Mouse (Mus musculus) neural tube, embryonic 14.5 days (tissue): ENCODE data around the gene Snx5. TPM values are rescaled to one million over a fixed set of nuclear protein-coding genes. Genes with fewer than 3 reads are reported as not detected.
A peak's percentile ranks its signal among the peaks of the same experiment; 100 is the strongest.

Experiments
- ATAC-seq: fragments of 200-750 bp; cut with Nextera tagmentation; 2 replicates; pipeline ENCODE4 v1.8.0; 2017; ENCODE audit warnings: low read depth, mild to moderate bottlenecking, moderate TSS enrichment, moderate library complexity
- H3K27ac ChIP-seq: fragments of 300-500 bp; sonication (generic); 2 replicates; pipeline ENCODE4 v1.5.1; 2014; ENCODE audit warnings: low read depth, mild to moderate bottlenecking, control low read depth, low read length, moderate library complexity, mixed read lengths
- H3K27me3 ChIP-seq: fragments of 300-500 bp; sonication (generic); 2 replicates; pipeline ENCODE4 v1.6.1; 2014; ENCODE audit warnings: low read length; ENCODE audit not compliant: control insufficient read depth, insufficient read depth
- H3K36me3 ChIP-seq: fragments of 300-500 bp; sonication (generic); 2 replicates; pipeline ENCODE4 v1.6.1; 2014; ENCODE audit warnings: low read length, mixed read lengths; ENCODE audit not compliant: control insufficient read depth, insufficient read depth
- H3K4me1 ChIP-seq: fragments of 300-500 bp; sonication (generic); 2 replicates; pipeline ENCODE4 v1.6.1; 2014; ENCODE audit warnings: low read length; ENCODE audit not compliant: control insufficient read depth, insufficient read depth
- H3K4me2 ChIP-seq: fragments of 300-500 bp; sonication (generic); 2 replicates; pipeline ENCODE4 v1.6.1; 2014; ENCODE audit warnings: mild to moderate bottlenecking, low read depth, low read length, control low read depth
- H3K4me3 ChIP-seq: fragments of 300-500 bp; sonication (generic); 2 replicates; pipeline ENCODE4 v1.5.1; 2014; ENCODE audit warnings: low read depth, low read length, control low read depth, mixed read lengths
- H3K9ac ChIP-seq: fragments of 300-500 bp; sonication (generic); replicated peaks from 2 replicates; pipeline ENCODE4 v1.6.1; 2014; ENCODE audit warnings: low read depth, mild to moderate bottlenecking, control low read depth, low read length, mixed read lengths
- H3K9me3 ChIP-seq: fragments of 300-500 bp; sonication (generic); 2 replicates; pipeline ENCODE4 v1.6.1; 2016; ENCODE audit warnings: low read length; ENCODE audit not compliant: control insufficient read depth
- WGBS: fragments of 180-500 bp; shearing (Covaris S2); extraction: QIAGEN DNeasy Blood & Tissue Kit; methylation state at CpG from one replicate; pipeline ENCODE4 v1.1.7; 2014; 5-methylcytosine and 5-hydroxymethylcytosine counted together
- polyA plus RNA-seq: library from polyadenylated mRNA; unstranded; fragments of >200 nt; fragmentation: Nextera tagmentation; extraction: Ambion mirVana; gene quantifications from 2 replicates; pipeline ENCODE4 v1.2.1, GENCODE M21; 2014

The Snx5 gene
- polyA plus RNA-seq, 1 experiment from 2014 or later, result 79.1 TPM

DNA sequence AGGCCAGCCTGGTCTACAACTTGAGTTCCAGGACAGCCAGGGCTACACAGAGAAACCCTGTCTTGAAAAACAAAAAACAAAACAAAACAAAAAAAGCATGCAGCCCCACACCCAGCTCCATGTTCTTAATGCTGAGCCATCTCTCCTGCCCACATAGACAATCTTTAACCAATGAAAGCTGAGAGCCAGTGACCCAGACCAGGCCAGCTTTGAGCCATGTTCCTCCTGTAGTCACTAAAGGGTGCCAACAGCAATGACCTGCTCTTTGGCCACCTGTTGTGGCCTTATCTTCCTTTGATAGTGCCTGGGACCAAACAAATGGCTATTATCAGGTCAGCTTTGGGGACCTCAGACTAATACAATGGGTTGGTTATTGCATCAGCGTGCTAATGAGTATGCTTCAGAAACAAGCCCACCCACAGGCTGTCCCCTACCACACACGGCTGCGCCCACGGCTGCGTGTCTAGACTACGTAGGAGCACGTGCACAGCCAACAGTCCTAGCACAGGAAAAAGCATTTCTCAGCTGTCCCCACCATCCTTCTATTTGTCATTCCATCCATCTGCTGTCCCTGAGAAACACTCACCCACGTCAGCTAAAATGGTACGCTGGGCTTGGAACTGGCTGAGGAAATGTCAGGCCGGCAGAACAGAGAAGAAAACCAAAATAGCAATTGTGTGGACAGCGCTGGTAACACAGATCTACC, 21.0 kb upstream of the Snx5 start:
- Histone ChIP-seq H3K4me1 (no peaks in the 10 kb centered on the region), H3K9ac (no peak overlapping the region), H3K27ac (no peak overlapping the region), H3K4me2 (no peak overlapping the region), H3K4me3 (no peak overlapping the region), H3K36me3 (no peaks in the 10 kb centered on the region), H3K27me3 (no peaks in the 10 kb centered on the region), H3K9me3 (no peaks in the 10 kb centered on the region)
- no peak for ATAC-seq
- WGBS, result 72% methylated on average over 11 of the region's 11 CpGs

DNA sequence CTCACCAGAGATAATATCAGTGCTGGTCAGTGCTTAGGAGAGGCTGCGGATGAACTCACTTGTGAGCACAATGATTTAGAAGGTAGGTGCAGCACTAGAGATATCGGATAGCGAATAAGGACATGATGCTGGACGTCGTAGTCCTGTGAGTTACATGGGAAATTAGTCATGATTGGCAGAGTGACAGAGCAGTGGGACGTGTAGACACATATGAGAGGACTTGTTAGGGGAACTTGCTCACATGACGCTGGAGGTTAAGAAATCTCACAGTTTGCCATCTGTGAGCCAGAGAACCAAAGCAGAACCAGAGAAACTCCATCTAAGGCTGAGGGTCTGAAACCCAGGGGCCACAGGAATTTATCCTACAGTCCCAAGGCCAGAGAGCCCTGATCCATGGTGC, 19.6 kb upstream of the Snx5 start:
- no peaks in the 10 kb centered on the region for H3K9me3 ChIP-seq
- no peaks in the 10 kb centered on the region for H3K27me3 ChIP-seq
- no peak overlapping the region for H3K9ac ChIP-seq
- H3K4me1 ChIP-seq, result no peaks in the 10 kb centered on the region
- no peak overlapping the region for H3K27ac ChIP-seq
- 94% methylated on average over 7 of the region's 7 CpGs for WGBS
- no peak for ATAC-seq
- H3K4me3 ChIP-seq, result no peak overlapping the region
- H3K36me3 ChIP-seq, result no peaks in the 10 kb centered on the region
- H3K4me2 ChIP-seq, result no peak overlapping the region

DNA sequence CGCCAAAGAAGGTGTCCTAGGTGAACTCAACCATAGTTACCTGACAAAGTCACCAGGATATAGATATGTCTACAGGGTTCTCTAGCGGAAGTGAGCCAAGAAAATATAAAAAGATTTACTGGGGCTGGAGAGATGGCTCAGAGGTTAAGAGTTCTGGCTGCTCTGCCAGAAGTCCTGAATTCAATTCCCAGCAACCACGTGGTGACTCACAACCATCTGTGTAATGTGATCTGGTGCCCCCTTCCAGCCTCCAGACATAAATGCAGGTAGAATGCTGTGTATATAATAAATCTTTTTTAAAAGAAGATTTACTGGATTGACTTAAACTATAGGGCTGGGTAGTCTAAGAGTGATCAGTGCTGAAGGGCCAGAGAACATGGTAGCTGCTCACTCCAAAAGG, 10.7 kb upstream of the Snx5 start:
- WGBS, result 72% methylated on average over 3 of the region's 3 CpGs
- Histone ChIP-seq H3K4me3 (no peak overlapping the region), H3K27ac (no peak overlapping the region), H3K4me1 (no peaks in the 10 kb centered on the region), H3K36me3 (0 out of 2 replicates have a peak, but pooled peaks cover 2% of the 10 kb centered on the region), H3K9me3 (no peaks in the 10 kb centered on the region), H3K27me3 (no peaks in the 10 kb centered on the region), H3K4me2 (no peak overlapping the region), H3K9ac (no peak overlapping the region)
- no peak for ATAC-seq

DNA sequence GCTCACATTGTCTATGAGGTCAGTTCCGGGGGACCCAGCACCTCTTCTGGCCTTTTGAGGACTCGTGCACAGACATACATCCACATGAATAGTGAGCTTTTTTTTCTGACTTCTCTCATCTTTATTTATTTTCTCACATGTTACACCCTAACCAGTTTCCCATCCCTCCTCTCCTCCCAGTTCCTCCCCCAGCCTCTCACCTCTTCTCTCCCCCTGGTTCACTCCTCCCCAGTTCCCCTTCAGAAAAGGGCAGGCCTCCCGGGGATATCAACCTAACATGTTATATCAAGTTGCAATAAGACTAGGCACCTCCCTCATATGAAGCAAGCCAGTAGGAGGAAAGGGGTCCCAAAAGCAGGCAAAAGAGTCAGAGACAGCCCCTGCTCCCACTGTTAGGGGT, 9.9 kb upstream of the Snx5 start:
- Histone ChIP-seq H3K9me3 (no peaks in the 10 kb centered on the region), H3K27me3 (no peaks in the 10 kb centered on the region), H3K4me3 (no peak overlapping the region), H3K4me2 (no peak overlapping the region), H3K36me3 (0 out of 2 replicates have a peak, but pooled peaks cover 2% of the 10 kb centered on the region), H3K9ac (no peak overlapping the region), H3K4me1 (no peaks in the 10 kb centered on the region), H3K27ac (no peak overlapping the region)
- 90% methylated on average over 3 of the region's 3 CpGs for WGBS
- ATAC-seq, result no peak

DNA sequence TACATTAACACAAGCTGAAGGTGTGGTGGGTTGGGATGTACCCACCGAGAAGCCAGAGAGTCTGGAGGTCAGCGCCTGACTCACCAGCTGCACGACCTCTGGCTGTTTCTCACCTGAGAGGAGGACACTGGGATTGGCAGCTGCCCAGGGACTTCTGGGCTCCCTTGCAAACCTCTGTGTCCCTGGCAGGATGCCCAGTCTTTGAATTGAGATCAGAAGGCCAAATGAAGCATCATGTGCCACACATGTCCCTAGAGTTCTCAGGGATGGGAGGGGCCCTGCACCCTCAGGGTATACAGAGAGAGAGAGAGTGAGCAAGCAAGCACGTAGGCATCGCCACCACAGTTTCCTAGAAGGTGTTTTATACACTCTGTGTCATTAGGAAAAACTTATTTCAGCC, 9.0 kb upstream of the Snx5 start:
- H3K9me3 ChIP-seq, result no peaks in the 10 kb centered on the region
- H3K9ac ChIP-seq, result no peak overlapping the region
- no peaks in the 10 kb centered on the region for H3K4me1 ChIP-seq
- no peak overlapping the region for H3K27ac ChIP-seq
- 0 out of 2 replicates have a peak, but pooled peaks cover 2% of the 10 kb centered on the region for H3K36me3 ChIP-seq
- no peak overlapping the region for H3K4me3 ChIP-seq
- no peak for ATAC-seq
- WGBS, result 57% methylated on average over 5 of the region's 5 CpGs
- no peaks in the 10 kb centered on the region for H3K27me3 ChIP-seq
- H3K4me2 ChIP-seq, result no peak overlapping the region

DNA sequence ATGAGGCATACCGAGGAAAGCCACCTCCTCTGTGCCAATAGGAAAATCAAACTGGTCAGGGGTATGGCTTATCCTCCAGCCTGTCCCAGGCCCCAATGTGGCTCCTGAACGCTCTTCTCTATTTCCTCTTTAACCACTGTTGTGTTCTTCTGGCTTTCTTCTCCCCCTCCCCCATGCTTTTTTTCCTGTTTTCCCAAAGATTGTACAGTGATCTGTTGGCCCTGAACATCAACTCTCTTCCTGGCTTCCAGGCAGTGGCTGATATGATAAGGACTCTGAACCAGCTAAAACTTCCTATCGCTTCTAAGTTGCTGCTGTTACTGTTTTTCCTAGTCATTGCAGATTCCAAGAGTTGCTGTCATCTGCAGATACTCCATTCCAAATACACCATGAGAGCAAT, 6.2 kb upstream of the Snx5 start:
- no peaks in the 10 kb centered on the region for H3K4me1 ChIP-seq
- ATAC-seq, result no peak
- H3K27me3 ChIP-seq, result no peaks in the 10 kb centered on the region
- no peaks in the 10 kb centered on the region for H3K9me3 ChIP-seq
- 0 out of 2 replicates have a peak, but pooled peaks cover 2% of the 10 kb centered on the region for H3K36me3 ChIP-seq
- H3K9ac ChIP-seq, result no peak overlapping the region
- WGBS, result 95% methylated on average over 3 of the region's 3 CpGs
- no peak overlapping the region for H3K4me2 ChIP-seq
- H3K4me3 ChIP-seq, result no peak overlapping the region
- H3K27ac ChIP-seq, result no peak overlapping the region

DNA sequence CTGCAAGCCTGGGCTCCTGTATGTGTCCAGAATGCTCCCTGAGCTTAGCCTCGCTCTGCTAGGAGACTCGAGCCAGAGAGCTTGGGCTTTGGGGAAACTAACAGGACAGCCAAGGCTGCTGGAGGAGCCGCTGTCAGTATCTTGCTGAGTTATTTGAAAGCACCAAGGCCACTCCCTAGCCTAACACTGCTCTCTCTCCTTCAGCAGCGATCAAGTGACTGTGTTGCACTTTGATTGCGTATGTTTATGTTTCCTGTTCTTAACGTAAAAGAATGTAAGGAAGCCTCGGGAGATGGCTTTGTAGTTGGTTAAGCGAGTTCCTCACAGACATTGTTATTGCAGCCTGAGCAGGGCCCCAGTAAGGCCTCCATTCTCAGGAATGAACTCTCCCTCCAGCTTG, 4.0 kb upstream of the Snx5 start:
- WGBS, result 66% methylated on average over 8 of the region's 8 CpGs
- ATAC-seq, result no peak

DNA sequence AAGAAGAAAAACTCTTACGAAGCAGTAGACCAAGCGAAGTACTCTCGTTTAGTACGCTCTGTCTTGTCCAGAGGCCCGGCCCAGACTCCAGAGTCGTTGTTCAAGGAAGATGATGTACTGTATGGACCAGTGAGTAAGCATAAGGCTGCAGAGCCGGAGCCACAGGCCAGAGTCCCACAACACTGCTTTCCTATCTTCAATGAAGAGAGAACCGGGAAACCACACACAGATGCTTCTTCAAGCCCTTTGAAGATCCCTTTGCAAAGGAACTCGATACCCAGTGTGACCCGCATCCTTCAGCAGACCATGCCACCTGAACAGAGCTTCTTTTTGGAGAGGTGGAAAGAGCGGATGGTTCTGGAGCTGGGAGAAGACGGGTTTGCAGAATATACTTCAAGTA, 1.4 kb upstream of the Snx5 start:
- H3K4me1 ChIP-seq, result peaks cover 19% of the 10 kb centered on the region
- H3K27me3 ChIP-seq, result no peaks in the 10 kb centered on the region
- H3K27ac ChIP-seq, result no peak overlapping the region
- no peak overlapping the region for H3K4me2 ChIP-seq
- 96% methylated on average over 12 of the region's 12 CpGs for WGBS
- no peaks in the 10 kb centered on the region for H3K9me3 ChIP-seq
- ATAC-seq, result no peak
- H3K4me3 ChIP-seq, result no peak overlapping the region
- H3K9ac ChIP-seq, result no peak overlapping the region
- H3K36me3 ChIP-seq, result no peaks in the 10 kb centered on the region

More for the DNA sequence above, 4.0 kb upstream of the Snx5 start:
- H3K27ac ChIP-seq, result no peak overlapping the region
- no peak overlapping the region for H3K4me3 ChIP-seq
- H3K9me3 ChIP-seq, result no peaks in the 10 kb centered on the region
- no peak overlapping the region for H3K4me2 ChIP-seq
- H3K4me1 ChIP-seq, result no peaks in the 10 kb centered on the region
- H3K27me3 ChIP-seq, result no peaks in the 10 kb centered on the region
- H3K36me3 ChIP-seq, result 0 out of 2 replicates have a peak, but pooled peaks cover 2% of the 10 kb centered on the region
- H3K9ac ChIP-seq, result no peak overlapping the region

DNA sequence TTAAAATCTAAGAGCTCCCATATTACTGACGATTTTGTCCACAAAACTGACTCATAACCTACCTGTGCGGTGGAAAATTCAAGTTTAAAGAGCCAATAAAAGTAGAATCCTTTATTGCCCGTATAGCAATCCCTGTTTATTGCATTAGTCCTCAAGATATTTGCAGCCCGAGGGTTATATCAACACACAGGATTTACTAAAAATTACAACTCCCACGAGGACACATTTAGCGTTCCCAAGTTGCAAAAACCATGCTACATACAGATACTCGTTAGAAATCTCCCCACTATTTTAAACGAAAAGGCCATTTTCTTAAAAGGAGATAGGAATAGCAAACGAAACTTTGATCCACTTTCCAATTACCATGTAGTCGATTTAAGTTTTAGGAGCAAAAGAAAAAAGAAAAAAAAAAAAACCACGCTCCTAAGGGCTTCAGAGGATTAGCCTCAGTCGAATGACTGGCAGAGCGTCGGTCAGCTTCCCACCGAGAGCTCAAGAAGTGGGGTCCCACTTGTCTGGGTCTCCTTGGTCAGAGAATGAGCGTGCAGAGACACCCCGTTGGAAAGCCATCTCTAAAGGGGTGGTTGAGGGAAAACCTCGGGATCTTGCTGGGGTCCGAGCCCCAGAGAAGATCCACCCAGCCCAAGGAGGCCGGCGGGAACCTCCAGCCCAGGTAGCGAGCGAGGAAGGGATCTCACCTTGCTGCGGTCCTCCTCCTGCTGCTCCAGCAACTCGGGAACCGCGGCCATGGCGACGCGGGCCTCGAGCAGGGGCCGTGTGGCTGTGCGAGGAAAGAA, 829 bp downstream of the Snx5 start:
- under 1% methylated on average over 31 of the region's 33 CpGs for WGBS
- Histone ChIP-seq H3K36me3 (no peaks in the 10 kb centered on the region), H3K4me1 (peaks cover 19% of the 10 kb centered on the region), H3K9ac (peak overlapping the region; percentile 86), H3K27ac (peak overlapping the region; percentile 91), H3K9me3 (no peaks in the 10 kb centered on the region), H3K4me3 (peak overlapping the region; percentile 88), H3K27me3 (no peaks in the 10 kb centered on the region), H3K4me2 (peak overlapping the region; percentile 56)
- ATAC-seq, result no peak
